Mouse (Mus musculus): Measurements from ENCODE around the gene Fuca1. TPM values are rescaled to one million over a fixed set of nuclear protein-coding genes. Genes with fewer than 3 reads are reported as not detected.
A peak's percentile ranks its signal among the peaks of the same experiment; 100 is the strongest.

Fuca1 gene
- polyA plus RNA-seq, 1 experiment from 2014 or later = 38.1 TPM

GRCm38 (mm10) chr4:135985193-135985592 is 64.7 kb downstream of the Fuca1 start:
- H3K27ac ChIP-seq = no peak overlapping the region
- H3K36me3 ChIP-seq = peaks cover 24% of the 10 kb centered on the region; the same call in 1 of the 2 replicates
- peaks cover 12% of the 10 kb centered on the region for H3K4me1 ChIP-seq (replicated peaks)
- ATAC-seq (replicated peaks; ENCODE audit: insufficient number of reproducible peaks, insufficient read depth, low FRiP score, low read depth) = no peak
- WGBS = 83% methylated on average over 5 of the region's 5 CpGs
- H3K9me3 ChIP-seq (replicated peaks) = no peaks in the 10 kb centered on the region
- peak overlapping the region; percentile 80; the same call in 1 of the 2 replicates for H3K4me3 ChIP-seq
- no peak overlapping the region for H3K9ac ChIP-seq
- no peak overlapping the region for H3K4me2 ChIP-seq
- no peaks in the 10 kb centered on the region for H3K27me3 ChIP-seq

- Histone ChIP-seq H3K9me3 (replicated peaks) (no peaks in the 10 kb centered on the region), H3K4me2 (peak overlapping the region; percentile 87), H3K4me1 (replicated peaks) (peaks cover 12% of the 10 kb centered on the region), H3K36me3 (peaks cover 24% of the 10 kb centered on the region; the same call in 1 of the 2 replicates), H3K27ac (no peak overlapping the region), H3K9ac (0 out of 2 replicates have a peak overlapping the region, but pooled peaks have one; percentile 92), H3K27me3 (no peaks in the 10 kb centered on the region), H3K4me3 (peak overlapping the region; percentile 80)
- WGBS = 82% methylated on average over 7 of the region's 7 CpGs
- ATAC-seq (replicated peaks; ENCODE audit: insufficient number of reproducible peaks, insufficient read depth, low FRiP score, low read depth) = no peak
These were observed 65.2 kb downstream of the Fuca1 start for GRCm38 (mm10) chr4:135985769-135986168.

- Histone ChIP-seq H3K4me1 (replicated peaks) (peaks cover 12% of the 10 kb centered on the region), H3K27me3 (no peaks in the 10 kb centered on the region), H3K4me3 (peak overlapping the region; percentile 80), H3K9ac (peak overlapping the region; percentile 92), H3K27ac (peak overlapping the region; percentile 87), H3K36me3 (peaks cover 24% of the 10 kb centered on the region; the same call in 1 of the 2 replicates), H3K9me3 (replicated peaks) (no peaks in the 10 kb centered on the region), H3K4me2 (peak overlapping the region; percentile 87)
- 10% methylated on average over 23 of the region's 23 CpGs for WGBS
- peak; percentile 12 for ATAC-seq (replicated peaks; ENCODE audit: insufficient number of reproducible peaks, insufficient read depth, low FRiP score, low read depth)
These were observed 65.9 kb downstream of the Fuca1 start for GRCm38 (mm10) chr4:135986301-135986942.

GRCm38 (mm10) chr4:135986943-135987710 is 66.6 kb downstream of the Fuca1 start, which contains the start of gene Pithd1:
Gene Pithd1, minus strand, starts transcription at chr4:135987264.
- Histone ChIP-seq H3K27ac (peak within 1 kb of the TSS; percentile 87), H3K4me1 (replicated peaks) (peaks cover 12% of the 10 kb centered on the region), H3K4me2 (peak within 1 kb of the TSS; percentile 87), H3K4me3 (peak within 1 kb of the TSS; percentile 80), H3K36me3 (peaks cover 24% of the 10 kb centered on the region; the same call in 1 of the 2 replicates), H3K9ac (peak within 1 kb of the TSS; percentile 92), H3K27me3 (no peaks in the 10 kb centered on the region), H3K9me3 (replicated peaks) (no peaks in the 10 kb centered on the region)
- WGBS = under 1% methylated on average over 81 of the region's 81 CpGs
- ATAC-seq (replicated peaks; ENCODE audit: insufficient number of reproducible peaks, insufficient read depth, low FRiP score, low read depth) = peak; percentile 88

- peak overlapping the region; percentile 92 for H3K9ac ChIP-seq
- peak overlapping the region; percentile 87 for H3K4me2 ChIP-seq
- H3K36me3 ChIP-seq = peaks cover 24% of the 10 kb centered on the region; the same call in 1 of the 2 replicates
- H3K4me3 ChIP-seq = peak overlapping the region; percentile 80
- ATAC-seq (replicated peaks; ENCODE audit: insufficient number of reproducible peaks, insufficient read depth, low FRiP score, low read depth) = no peak
- no peaks in the 10 kb centered on the region for H3K9me3 ChIP-seq (replicated peaks)
- WGBS = 64% methylated on average over 9 of the region's 9 CpGs
- no peaks in the 10 kb centered on the region for H3K27me3 ChIP-seq
- peaks cover 12% of the 10 kb centered on the region for H3K4me1 ChIP-seq (replicated peaks)
- peak overlapping the region; percentile 87; the same call in 1 of the 2 replicates for H3K27ac ChIP-seq
These were observed 67.2 kb downstream of the Fuca1 start for GRCm38 (mm10) chr4:135987714-135988113.

Other genes starting within 250 kb of the Fuca1 start
- gene Ifnlr1, start 234.4 kb upstream of the Fuca1 start, polyA plus RNA-seq (2015; fragmentation: Nextera tagmentation; extraction: Ambion mirVana) = 0.64 and 0.94 TPM in 2 replicates
- 0.06 TPM in 2 replicates for gene Il22ra1, start 192.6 kb upstream of the Fuca1 start, polyA plus RNA-seq (2015; fragmentation: Nextera tagmentation; extraction: Ambion mirVana)
- gene Myom3, start 161.0 kb upstream of the Fuca1 start, polyA plus RNA-seq (2015; fragmentation: Nextera tagmentation; extraction: Ambion mirVana) = 0.20 and 0.52 TPM in 2 replicates
- 127 and 131 TPM in 2 replicates for gene Srsf10, start 65.0 kb upstream of the Fuca1 start, polyA plus RNA-seq (2015; fragmentation: Nextera tagmentation; extraction: Ambion mirVana)
- gene Pnrc2, start 46.9 kb upstream of the Fuca1 start, polyA plus RNA-seq (2015; fragmentation: Nextera tagmentation; extraction: Ambion mirVana) = 123 and 130 TPM in 2 replicates
- gene Cnr2, start 25.3 kb upstream of the Fuca1 start, polyA plus RNA-seq (2015; fragmentation: Nextera tagmentation; extraction: Ambion mirVana) = 0.49 and 0.55 TPM in 2 replicates
- gene Hmgcl, start 25.7 kb downstream of the Fuca1 start, polyA plus RNA-seq (2015; fragmentation: Nextera tagmentation; extraction: Ambion mirVana) = 80.2 and 82.4 TPM in 2 replicates
- 17.6 and 24.8 TPM in 2 replicates for gene Gale, start 43.0 kb downstream of the Fuca1 start, polyA plus RNA-seq (2015; fragmentation: Nextera tagmentation; extraction: Ambion mirVana)
- 59.6 and 79.0 TPM in 2 replicates for gene Lypla2, start 51.9 kb downstream of the Fuca1 start, polyA plus RNA-seq (2015; fragmentation: Nextera tagmentation; extraction: Ambion mirVana)
- 34.0 and 57.7 TPM in 2 replicates for gene Pithd1, start 66.5 kb downstream of the Fuca1 start, polyA plus RNA-seq (2015; fragmentation: Nextera tagmentation; extraction: Ambion mirVana)
- gene Eloa, start 101.0 kb downstream of the Fuca1 start, polyA plus RNA-seq (2015; fragmentation: Nextera tagmentation; extraction: Ambion mirVana) = 27.3 and 31.4 TPM in 2 replicates
- gene Rpl11, start 132.7 kb downstream of the Fuca1 start, polyA plus RNA-seq (2015; fragmentation: Nextera tagmentation; extraction: Ambion mirVana) = 236 and 245 TPM in 2 replicates
- gene Id3, start 222.8 kb downstream of the Fuca1 start, polyA plus RNA-seq (2015; fragmentation: Nextera tagmentation; extraction: Ambion mirVana) = 261 and 294 TPM in 2 replicates

Measured in heart, embryonic 15.5 days (tissue).